8 mouse cellular contexts compared by ENCODE assay signal in genomic region chr10:81424246-81425051, GRCm38 (mm10). TPM values are rescaled to one million over a fixed set of nuclear protein-coding genes. Genes with fewer than 3 reads are reported as not detected.
A peak's percentile ranks its signal among the peaks of the same experiment; 100 is the strongest.
DNase-seq lines count a peak whose midpoint lies in the region; ATAC-seq and TF ChIP-seq lines count a peak whose summit lies in the region.

No protein-coding gene starts in this region.

- H3K36me3 ChIP-seq in forebrain, embryonic 15.5 days = no peaks in the 10 kb centered on the region; the same call in 1 of the 2 replicates
- H3K36me3 ChIP-seq in testis, adult 2 months (ENCODE audit: control insufficient read depth, insufficient read depth, low read length) = no peaks in the 10 kb centered on the region

- DNase-seq in frontal cortex, postnatal 14 days (ENCODE audit: low spot score in 2 of 2) = peak; percentile 12 to 17
- DNase-seq in brain, embryonic 14.5 days (ENCODE audit: low read depth) = peak; percentile 71
- DNase-seq in heart, postnatal 36 days = peak; percentile 57 to 72
- peak; percentile 1 to 14 for DNase-seq in layer of hippocampus, adult 18-20 months (ENCODE audit: low spot score in 2 of 2)
- DNase-seq in lung, postnatal 14 days = peak; percentile 46

- H3K9ac ChIP-seq in forebrain, embryonic 15.5 days (replicated peaks) = peak overlapping the region; percentile 7; the same call in 1 of the 2 replicates

- intact Hi-C loops in heart, postnatal 36 days (cut with DNase I) = loop anchor here (2.0 kb wide), 1 partner anchor 14 kb away; no protein-coding TSS in a partner anchor

- WGBS in forebrain, embryonic 15.5 days = 5% methylated on average over 25 of the region's 25 CpGs

- peak overlapping the region; percentile 70 for H3K27ac ChIP-seq in forebrain, embryonic 15.5 days (replicated peaks)
- H3K27ac ChIP-seq in testis, adult 2 months (ENCODE audit: control insufficient read depth, insufficient read depth, low read depth, low read length) = no peak overlapping the region

- ATAC-seq in frontal cortex, adult (ENCODE audit: low TSS enrichment) = no peak
- ATAC-seq in forebrain, embryonic 15.5 days (replicated peaks) = no peak; the same call in 1 of the 2 replicates

- no peak for TF ChIP-seq POLR2A in brain, embryonic 14.5 days (IDR thresholded peaks at IDR 0.05; ENCODE audit: borderline replicate concordance, extremely low read depth, insufficient read depth, insufficient read length, poor library complexity, severe bottlenecking)
- TF ChIP-seq POLR2A in testis, adult 2 months (IDR thresholded peaks at IDR 0.05; ENCODE audit: control insufficient read depth, low read depth, low read length) = 0 out of 2 replicates have a peak, but pooled peaks have one; percentile 1

- H3K9me3 ChIP-seq in forebrain, embryonic 15.5 days = no peaks in the 10 kb centered on the region

- peaks cover 42% of the 10 kb centered on the region for H3K4me1 ChIP-seq in forebrain, embryonic 15.5 days
- H3K4me1 ChIP-seq in testis, adult 2 months (ENCODE audit: control insufficient read depth, insufficient read depth, low read length) = peaks cover 21% of the 10 kb centered on the region

- H3K4me2 ChIP-seq in forebrain, embryonic 15.5 days (replicated peaks) = peak overlapping the region; percentile 63; the same call in 1 of the 2 replicates

- no peak overlapping the region for H3K4me3 ChIP-seq in forebrain, embryonic 15.5 days
- H3K4me3 ChIP-seq in testis, adult 2 months (ENCODE audit: control insufficient read depth, low read depth, low read length) = no peak overlapping the region

- no peak for TF ChIP-seq CTCF in brain, embryonic 14.5 days (IDR thresholded peaks at IDR 0.05; ENCODE audit: borderline replicate concordance, extremely low read depth, insufficient read depth, insufficient read length)
- TF ChIP-seq CTCF in testis, adult 2 months (IDR thresholded peaks at IDR 0.05; ENCODE audit: control insufficient read depth, insufficient read depth, insufficient replicate concordance, low read depth, low read length) = no peak

- H3K27me3 ChIP-seq in forebrain, embryonic 15.5 days = peaks cover 7% of the 10 kb centered on the region; the same call in 1 of the 2 replicates
- no peaks in the 10 kb centered on the region for H3K27me3 ChIP-seq in testis, adult 2 months (ENCODE audit: control insufficient read depth, insufficient read depth, low read length)

RNA-seq across cellular contexts. Expression of gene Nfic, which starts 31.0 kb away (rescaled TPM):
- 9.2 and 16.7 TPM in 2 replicates for polyA plus RNA-seq in brain, embryonic 14.5 days (2012; rRNA removed)
- polyA plus RNA-seq in forebrain, embryonic 15.5 days (2015; fragmentation: Nextera tagmentation; extraction: Ambion mirVana) = 24.2 and 29.4 TPM in 2 replicates
- total RNA-seq in heart, postnatal 36 days (2021) = 100 to 1,000 TPM; 115 to 133 TPM
- total RNA-seq in layer of hippocampus, adult 18-20 months (2021) = 10 to 100 TPM; 54.2 to 54.7 TPM
- 9.8 and 9.9 TPM in 2 replicates for polyA plus RNA-seq in testis, adult 2 months (2012; rRNA removed)

RNA-seq across cellular contexts. Expression of gene Smim24, which starts 31.6 kb away (rescaled TPM):
- 3.0 and 4.2 TPM in 2 replicates for polyA plus RNA-seq in brain, embryonic 14.5 days (2012; rRNA removed)
- polyA plus RNA-seq in forebrain, embryonic 15.5 days (2015; fragmentation: Nextera tagmentation; extraction: Ambion mirVana) = 1.2 and 1.8 TPM in 2 replicates
- total RNA-seq in heart, postnatal 36 days (2021) = 1 to 10 TPM; 2.2 to 2.4 TPM
- total RNA-seq in layer of hippocampus, adult 18-20 months (2021) = 1 to 10 TPM; 1.8 to 2.4 TPM
- polyA plus RNA-seq in testis, adult 2 months (2012; rRNA removed) = 3,568 and 3,612 TPM in 2 replicates

RNA-seq across cellular contexts. Expression of gene Gm48552, which starts 35.6 kb away (rescaled TPM):
- 8.7 and 9.4 TPM in 2 replicates for polyA plus RNA-seq in brain, embryonic 14.5 days (2012; rRNA removed)
- polyA plus RNA-seq in forebrain, embryonic 15.5 days (2015; fragmentation: Nextera tagmentation; extraction: Ambion mirVana) = 2.9 and 3.1 TPM in 2 replicates
- total RNA-seq in heart, postnatal 36 days (2021) = under 1 TPM in 1 of 2 experiments, not detected in 1; 0.62 TPM
- 1 to 10 TPM; 4.2 to 6.9 TPM for total RNA-seq in layer of hippocampus, adult 18-20 months (2021)
- polyA plus RNA-seq in testis, adult 2 months (2012; rRNA removed) = 0.65 TPM in 1 of 2 replicates, not detected in the other

RNA-seq across cellular contexts. Expression of gene Gm48551, which starts 40.2 kb away (rescaled TPM):
- polyA plus RNA-seq in brain, embryonic 14.5 days (2012; rRNA removed) = 6.8 and 9.6 TPM in 2 replicates
- 5.4 and 6.6 TPM in 2 replicates for polyA plus RNA-seq in forebrain, embryonic 15.5 days (2015; fragmentation: Nextera tagmentation; extraction: Ambion mirVana)
- 1 to 10 TPM; 1.1 to 2.0 TPM for total RNA-seq in heart, postnatal 36 days (2021)
- total RNA-seq in layer of hippocampus, adult 18-20 months (2021) = 1 to 10 TPM; 4.1 to 4.8 TPM
- 1.2 and 1.6 TPM in 2 replicates for polyA plus RNA-seq in testis, adult 2 months (2012; rRNA removed)

RNA-seq across cellular contexts. Expression of gene Dohh, which starts 40.2 kb away (rescaled TPM):
- polyA plus RNA-seq in brain, embryonic 14.5 days (2012; rRNA removed) = 64.0 and 67.4 TPM in 2 replicates
- 88.2 and 89.0 TPM in 2 replicates for polyA plus RNA-seq in forebrain, embryonic 15.5 days (2015; fragmentation: Nextera tagmentation; extraction: Ambion mirVana)
- total RNA-seq in heart, postnatal 36 days (2021) = 10 to 100 TPM; 50.3 to 52.2 TPM
- total RNA-seq in layer of hippocampus, adult 18-20 months (2021) = 10 to 100 TPM; 82.0 to 82.9 TPM
- 38.5 and 46.3 TPM in 2 replicates for polyA plus RNA-seq in testis, adult 2 months (2012; rRNA removed)

Comparison
In these comparisons a context has a peak if more than half of its experiments do, and no peak if none do; other contexts are left out.
1. DNase-seq: peak in every context shown above with its lines; median percentile 71 in brain, embryonic 14.5 days; 64 in heart, postnatal 36 days; 46 in lung, postnatal 14 days; 14 in frontal cortex, postnatal 14 days; 8 in layer of hippocampus, adult 18-20 months.
2. RNA of gene Smim24, which starts 31.6 kb away (polyA plus RNA-seq): 3,568 to 3,612 TPM in testis, adult 2 months; 3.0 to 4.2 TPM in brain, embryonic 14.5 days and 1.2 to 1.8 TPM in forebrain, embryonic 15.5 days; every median in the first group is over 100 times any median in the second.